Mouse (Mus musculus) CD8-positive naive resting alpha-beta T cell, adult 2 months (primary cell): ENCODE results near the gene Dnah6.

Experiments used
- DNase-seq, 2 experiments: peaks; one replicate each; pipeline ENCODE4 v3.0.0; 2022; ENCODE audit warnings: low read depth in 2 of 2, low spot score in 2 of 2

Dnah6 gene

GRCm38 (mm10) chr6:73228881-73229280 is 7.4 kb upstream of the Dnah6 start:
- no peak for DNase-seq

GRCm38 (mm10) chr6:73228408-73228807 is 7.0 kb upstream of the Dnah6 start:
- no peak for DNase-seq

GRCm38 (mm10) chr6:73227376-73228158 is 6.1 kb upstream of the Dnah6 start:
- no peak for DNase-seq

- DNase-seq: no peak
Observed at GRCm38 (mm10) chr6:73222841-73223526, 1.5 kb upstream of the Dnah6 start.

- DNase-seq: peak in 1 of 2 experiments; percentile 25
Observed at GRCm38 (mm10) chr6:73221958-73222735, 696 bp upstream of the Dnah6 start.

GRCm38 (mm10) chr6:73211602-73212001 is 9.8 kb downstream of the Dnah6 start:
- no peak for DNase-seq

GRCm38 (mm10) chr6:73211036-73211435 is 10.4 kb downstream of the Dnah6 start:
- no peak for DNase-seq

GRCm38 (mm10) chr6:73210445-73210972 is 10.9 kb downstream of the Dnah6 start:
- peak; percentile 82 to 85 for DNase-seq

GRCm38 (mm10) chr6:73209598-73209997 is 11.9 kb downstream of the Dnah6 start:
- DNase-seq: no peak

GRCm38 (mm10) chr6:73204937-73205336 is 16.5 kb downstream of the Dnah6 start:
- DNase-seq: no peak

GRCm38 (mm10) chr6:73203724-73204123 is 17.7 kb downstream of the Dnah6 start:
- no peak for DNase-seq

GRCm38 (mm10) chr6:73195291-73195690 is 26.2 kb downstream of the Dnah6 start:
- no peak for DNase-seq

GRCm38 (mm10) chr6:73190756-73191155 is 30.7 kb downstream of the Dnah6 start:
- DNase-seq: no peak

GRCm38 (mm10) chr6:73184276-73184675 is 37.2 kb downstream of the Dnah6 start:
- DNase-seq: no peak

- no peak for DNase-seq
Observed at GRCm38 (mm10) chr6:73182987-73183386, 38.5 kb downstream of the Dnah6 start.

- DNase-seq: no peak
Observed at GRCm38 (mm10) chr6:73182410-73182809, 39.0 kb downstream of the Dnah6 start.

- no peak for DNase-seq
Observed at GRCm38 (mm10) chr6:73182006-73182405, 39.4 kb downstream of the Dnah6 start.

GRCm38 (mm10) chr6:73175156-73175555 is 46.3 kb downstream of the Dnah6 start:
- no peak for DNase-seq

- DNase-seq: no peak
Observed at GRCm38 (mm10) chr6:73167230-73167629, 54.2 kb downstream of the Dnah6 start.

GRCm38 (mm10) chr6:73162958-73163357 is 58.5 kb downstream of the Dnah6 start:
- DNase-seq: no peak

GRCm38 (mm10) chr6:73161338-73161737 is 60.1 kb downstream of the Dnah6 start:
- no peak for DNase-seq
